Mouse (Mus musculus) brain, adult 2 months (tissue): ENCODE data around the gene Maneal.

Experiments used
- DNase-seq: peaks from one replicate; pipeline ENCODE4 v3.0.0; 2011; ENCODE audit warnings: low read depth, low spot score

Gene Maneal

GRCm38 (mm10) chr4:124849631-124850260 is 12.2 kb downstream of the Maneal start:
- DNase-seq = peak; percentile 90

GRCm38 (mm10) chr4:124847573-124847972 is 14.4 kb downstream of the Maneal start:
- peak; percentile 89 for DNase-seq

GRCm38 (mm10) chr4:124843493-124843892 is 18.5 kb downstream of the Maneal start:
- peak; percentile 53 for DNase-seq

GRCm38 (mm10) chr4:124840998-124841397 is 21.0 kb downstream of the Maneal start:
- DNase-seq = no peak

- DNase-seq = no peak
These were observed 23.8 kb downstream of the Maneal start for GRCm38 (mm10) chr4:124838035-124838700.

GRCm38 (mm10) chr4:124832796-124833195 is 29.2 kb downstream of the Maneal start:
- no peak for DNase-seq

- no peak for DNase-seq
These were observed 32.3 kb downstream of the Maneal start for GRCm38 (mm10) chr4:124829671-124830070.

- DNase-seq = no peak
These were observed 36.5 kb downstream of the Maneal start for GRCm38 (mm10) chr4:124825371-124825965.

GRCm38 (mm10) chr4:124824967-124825366 is 37.0 kb downstream of the Maneal start:
- DNase-seq = no peak

GRCm38 (mm10) chr4:124818832-124819231 is 43.1 kb downstream of the Maneal start:
- no peak for DNase-seq

GRCm38 (mm10) chr4:124817803-124818202 is 44.2 kb downstream of the Maneal start:
- peak; percentile 80 for DNase-seq

- DNase-seq = peak; percentile 73
These were observed 46.1 kb downstream of the Maneal start for GRCm38 (mm10) chr4:124815901-124816300.

GRCm38 (mm10) chr4:124811347-124811975 is 50.5 kb downstream of the Maneal start:
- peak; percentile 90 for DNase-seq

GRCm38 (mm10) chr4:124810056-124810455 is 51.9 kb downstream of the Maneal start:
- DNase-seq = no peak

- no peak for DNase-seq
These were observed 52.7 kb downstream of the Maneal start for GRCm38 (mm10) chr4:124809136-124809883.

GRCm38 (mm10) chr4:124808511-124808910 is 53.5 kb downstream of the Maneal start:
- no peak for DNase-seq
